Mouse (Mus musculus) C2C12 (cell line): Measurements from ENCODE around the gene Tspo2. TPM values are rescaled to one million over a fixed set of nuclear protein-coding genes. Genes with fewer than 3 reads are reported as not detected.

Experiments
- H3K27me3 ChIP-seq: one replicate; pipeline ENCODE4 v1.6.1; 2011; ENCODE audit not compliant: control insufficient read depth, insufficient read depth, insufficient read length
- H3K36me3 ChIP-seq: one replicate; pipeline ENCODE4 v1.6.1; 2011; ENCODE audit not compliant: control insufficient read depth, insufficient read depth
- H3K4me3 ChIP-seq: one replicate; pipeline ENCODE4 v1.5.1; 2011; ENCODE audit warnings: mild to moderate bottlenecking, control low read depth; ENCODE audit not compliant: poor library complexity, insufficient read depth, severe bottlenecking
- H3K79me2 ChIP-seq: one replicate; pipeline ENCODE4 v1.6.1; 2011; ENCODE audit not compliant: control insufficient read depth, insufficient read depth
- H3K79me3 ChIP-seq: one replicate; pipeline ENCODE4 v1.6.1; 2011; ENCODE audit warnings: low read depth, control low read depth
- H3ac ChIP-seq: one replicate; pipeline ENCODE3; 2011; ENCODE audit warnings: low read depth; ENCODE audit not compliant: control insufficient read depth, insufficient read length
- CEBPB ChIP-seq: IDR thresholded peaks from one replicate; pipeline ENCODE4 v1.6.1; 2011; ENCODE audit warnings: low read depth, mild to moderate bottlenecking, control low read depth, moderate library complexity
- CTCF ChIP-seq: IDR thresholded peaks from one replicate; pipeline ENCODE4 v1.5.1; 2011; ENCODE audit not compliant: control insufficient read depth, insufficient read depth, insufficient read length
- FOSL1 ChIP-seq: IDR thresholded peaks from one replicate; pipeline ENCODE4 v1.8.0; 2011; ENCODE audit warnings: mild to moderate bottlenecking, low read length; ENCODE audit not compliant: poor library complexity, insufficient read depth, severe bottlenecking
- MAX ChIP-seq: IDR thresholded peaks from one replicate; pipeline ENCODE4 v1.6.1; 2011; ENCODE audit warnings: mild to moderate bottlenecking, control low read depth
- MYOD1 ChIP-seq: IDR thresholded peaks from one replicate; pipeline ENCODE4 v1.6.1; 2011; ENCODE audit warnings: low read depth; ENCODE audit not compliant: control insufficient read depth, insufficient read length
- MYOG ChIP-seq: IDR thresholded peaks from one replicate; pipeline ENCODE4 v1.6.1; 2011; ENCODE audit not compliant: control insufficient read depth, insufficient read length; ENCODE audit errors: extremely low read depth
- USF1 ChIP-seq: IDR thresholded peaks from one replicate; pipeline ENCODE4 v1.6.1; 2011; ENCODE audit warnings: low read depth, mild to moderate bottlenecking, control low read depth, moderate library complexity
- polyA plus RNA-seq: library from polyadenylated mRNA; unstranded; fragments of >200 nt; fragmentation: generic; extraction: Trizol; gene quantifications from one replicate; pipeline ENCODE4 v1.2.1, GENCODE M21; 2012; ENCODE audit warnings: missing spikeins

The Tspo2 gene
- polyA plus RNA-seq, 1 experiment: not detected

DNA sequence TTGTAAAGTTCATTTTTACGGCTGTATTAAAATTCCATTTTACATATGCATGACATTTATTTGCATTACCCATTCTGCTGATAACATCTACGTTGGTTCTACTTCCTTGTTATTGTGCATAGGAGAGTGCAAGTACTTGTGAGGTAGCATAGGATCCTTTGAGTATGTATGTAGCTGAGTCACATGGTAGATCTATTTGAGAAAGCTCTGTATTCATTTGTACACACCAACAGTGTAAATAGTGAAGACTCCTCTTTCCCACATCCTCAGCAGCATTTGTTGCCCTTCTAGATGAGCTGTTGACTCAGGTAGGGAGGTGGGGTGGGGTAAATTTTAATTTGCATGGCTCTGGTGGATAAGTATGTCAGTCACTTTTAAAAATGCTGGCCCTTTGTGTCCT lies 47.5 kb downstream of the Tspo2 start:
- Histone ChIP-seq H3K36me3 (peaks cover 39% of the 10 kb centered on the region), H3K27me3 (no peaks in the 10 kb centered on the region), H3K4me3 (no peak overlapping the region), H3ac (no peak overlapping the region), H3K79me3 (peaks cover 77% of the 10 kb centered on the region), H3K79me2 (peaks cover 96% of the 10 kb centered on the region)
- TF ChIP-seq CEBPB (no peak), MAX (no peak), MYOG (no peak), FOSL1 (no peak), MYOD1 (no peak)

- Histone ChIP-seq H3K79me2 (peaks cover 95% of the 10 kb centered on the region), H3K36me3 (peaks cover 48% of the 10 kb centered on the region), H3K4me3 (no peak overlapping the region), H3K79me3 (peaks cover 75% of the 10 kb centered on the region), H3K27me3 (no peaks in the 10 kb centered on the region), H3ac (no peak overlapping the region)
- TF ChIP-seq FOSL1: no peak
- no peak for TF ChIP-seq CEBPB
- TF ChIP-seq MAX: no peak
- no peak for TF ChIP-seq USF1
- TF ChIP-seq MYOD1: no peak
- no peak for TF ChIP-seq CTCF
- TF ChIP-seq MYOG: no peak
Measured at GRCm38 (mm10) chr17:48402751-48403150, 48.6 kb downstream of the Tspo2 start.

GRCm38 (mm10) chr17:48401710-48402109 lies 49.6 kb downstream of the Tspo2 start:
- no peak overlapping the region for H3ac ChIP-seq
- no peak overlapping the region for H3K4me3 ChIP-seq
- peaks cover 72% of the 10 kb centered on the region for H3K79me3 ChIP-seq
- no peaks in the 10 kb centered on the region for H3K27me3 ChIP-seq
- TF ChIP-seq MAX: no peak
- no peak for TF ChIP-seq CEBPB
- TF ChIP-seq CTCF: no peak
- H3K79me2 ChIP-seq: peaks cover 95% of the 10 kb centered on the region
- peaks cover 53% of the 10 kb centered on the region for H3K36me3 ChIP-seq

Other genes starting within 250 kb of the Tspo2 start
- not detected for gene Trem1, start 218.8 kb downstream of the Tspo2 start, polyA plus RNA-seq
- not detected for gene Trem3, start 203.7 kb downstream of the Tspo2 start, polyA plus RNA-seq
- gene Treml4, start 187.2 kb downstream of the Tspo2 start, polyA plus RNA-seq: not detected
- gene Treml2, start 152.0 kb downstream of the Tspo2 start, polyA plus RNA-seq: not detected
- not detected for gene B430306N03Rik, start 135.4 kb downstream of the Tspo2 start, polyA plus RNA-seq
- not detected for gene Trem2, start 105.1 kb downstream of the Tspo2 start, polyA plus RNA-seq
- not detected for gene Treml1, start 91.6 kb downstream of the Tspo2 start, polyA plus RNA-seq
- 24.0 TPM for gene Nfya, start 41.6 kb downstream of the Tspo2 start, polyA plus RNA-seq
- gene Oard1, start 41.5 kb downstream of the Tspo2 start, polyA plus RNA-seq: 14.1 TPM
- 0.27 TPM for gene Apobec2, start 18.6 kb downstream of the Tspo2 start, polyA plus RNA-seq
- not detected for gene Unc5cl, start 3.4 kb upstream of the Tspo2 start, polyA plus RNA-seq